Mouse (Mus musculus): Measurements from ENCODE around the gene Kcnj15. TPM values are rescaled to one million over a fixed set of nuclear protein-coding genes. Genes with fewer than 3 reads are reported as not detected.
A peak's percentile ranks its signal among the peaks of the same experiment; 100 is the strongest.

The Kcnj15 gene
- total RNA-seq (2021): 1 to 10 TPM; 2.3 to 3.6 TPM

DNA sequence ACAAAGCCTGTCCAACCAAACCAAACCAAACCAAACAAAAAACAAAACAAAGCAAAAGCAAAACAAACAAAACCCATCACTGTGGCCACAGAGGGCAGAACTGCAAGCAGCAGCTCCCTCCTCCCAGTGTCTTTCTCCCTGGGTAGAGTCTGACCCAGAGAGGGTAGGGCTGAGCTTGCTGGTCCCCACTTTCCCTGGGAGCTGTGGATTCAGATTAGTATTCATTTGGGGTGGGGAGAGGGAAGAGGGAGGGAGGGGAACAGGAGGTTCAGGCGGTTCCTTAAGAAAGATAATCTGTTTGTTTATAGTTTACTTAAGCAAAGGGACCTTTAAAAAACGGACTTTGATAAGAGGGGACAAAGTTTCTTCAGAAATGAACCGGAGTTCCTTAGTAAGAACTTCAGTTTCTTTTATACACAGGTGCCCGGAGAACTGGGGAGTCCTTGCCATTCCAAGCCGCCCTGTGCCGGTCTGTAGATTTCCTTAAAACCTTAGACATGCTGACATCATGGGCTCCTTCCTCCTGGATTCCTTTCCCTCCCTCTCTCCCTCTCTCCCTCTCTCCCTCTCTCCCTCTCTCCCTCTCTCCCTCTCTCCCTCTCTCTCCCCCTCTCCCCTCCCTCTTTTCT is at the start of gene Kcnj15:
Gene Kcnj15, plus strand, starts transcription at position 293 of the 629 bp plus-strand sequence.
- no peak for DNase-seq
- intact Hi-C loops (cut with DNase I): no loop called here

DNA sequence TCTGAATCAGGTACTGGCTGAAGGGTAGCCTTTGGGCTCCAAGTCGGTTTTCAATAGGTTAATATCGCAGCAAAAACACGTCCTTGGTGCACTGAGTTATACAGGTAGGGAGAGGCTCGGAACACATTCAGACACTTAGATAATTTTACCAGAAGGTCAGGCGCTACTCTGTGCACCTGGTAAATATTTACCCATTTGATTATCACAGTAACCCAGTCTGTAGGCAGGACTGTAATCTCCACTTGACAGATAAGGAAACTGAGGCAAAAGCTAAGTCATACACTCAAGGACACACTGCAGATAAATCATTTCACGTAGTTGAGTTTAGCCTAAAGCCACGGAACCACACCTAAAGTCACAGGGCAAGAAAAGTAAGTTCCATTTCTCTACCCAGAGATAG is 49.1 kb upstream of the Kcnj15 start:
- no peak for DNase-seq
- intact Hi-C loops (cut with DNase I): loop anchor here (10.0 kb wide), 1 partner anchor 367 kb away; no protein-coding TSS in a partner anchor

DNA sequence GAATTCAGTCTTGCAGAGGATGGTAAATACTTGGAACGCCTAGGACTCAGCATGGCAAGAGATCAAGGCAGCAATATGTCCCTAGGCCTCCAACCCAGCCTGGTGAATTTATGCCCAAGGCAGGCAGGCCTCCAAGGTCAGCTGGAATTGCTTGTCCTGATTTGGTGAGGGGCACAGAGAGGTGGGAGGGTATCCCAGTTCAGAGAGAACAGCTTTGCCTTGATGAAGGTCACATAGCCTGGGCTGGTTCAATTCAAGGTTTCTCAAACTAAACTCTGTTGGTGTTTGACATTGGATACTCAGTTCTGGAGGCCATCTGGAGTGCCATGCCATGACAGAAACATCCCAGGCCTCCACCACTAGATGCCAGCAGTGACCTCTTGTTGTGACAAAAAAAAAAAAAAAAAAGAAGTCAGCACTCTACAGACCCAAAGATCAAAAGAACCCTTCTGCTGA is 48.3 kb upstream of the Kcnj15 start:
- peak; percentile 42 to 67 for DNase-seq
- intact Hi-C loops (cut with DNase I): loop anchor here (1.0 to 10.0 kb wide), 2 partner anchors 132 to 366 kb away; no protein-coding TSS in a partner anchor

DNA sequence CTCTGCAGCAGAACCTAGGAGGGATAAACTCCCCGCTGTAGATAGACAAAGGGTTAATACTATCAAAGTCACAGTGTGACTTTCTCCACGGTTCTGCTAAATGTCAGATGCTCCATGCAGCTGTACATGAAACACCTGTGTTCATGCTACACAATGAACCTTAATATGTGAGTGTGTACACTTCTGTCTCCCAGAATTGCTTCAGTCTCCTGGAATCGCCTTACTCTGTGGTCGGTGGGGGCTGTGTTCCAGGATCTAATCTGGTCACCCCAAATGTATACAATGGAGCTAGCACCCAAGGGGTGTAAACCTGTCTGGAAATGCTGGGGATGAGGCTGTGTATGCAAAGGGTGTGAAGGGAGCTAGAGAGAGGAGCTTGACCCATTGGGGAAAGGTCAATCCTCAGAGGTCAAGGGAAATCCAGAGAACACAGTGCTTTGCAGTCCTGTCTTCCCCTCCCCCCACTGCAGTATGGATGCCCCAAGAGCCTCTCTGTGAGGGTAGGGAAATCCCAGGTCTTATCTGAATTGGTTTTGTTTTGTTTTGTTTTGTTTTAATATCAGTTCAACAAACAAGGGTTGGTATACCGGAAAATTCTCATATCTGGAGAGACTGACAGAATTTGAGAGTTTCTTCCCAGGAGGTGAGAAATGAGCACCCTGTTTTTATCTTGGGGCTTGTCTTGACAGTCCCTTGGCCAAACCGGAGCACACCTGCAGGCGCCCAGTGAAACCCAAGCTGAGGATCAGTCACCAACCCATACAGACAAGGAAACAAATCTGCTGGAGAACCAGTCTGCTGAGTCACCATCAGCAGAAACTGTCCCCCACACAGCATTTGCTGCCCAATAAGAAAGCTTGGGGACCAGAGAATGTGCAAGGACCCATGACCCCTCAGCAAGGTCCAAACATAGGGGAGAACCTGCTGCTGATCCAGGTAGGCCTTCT is 42.8 kb upstream of the Kcnj15 start:
- intact Hi-C loops (cut with DNase I): no loop called here

DNA sequence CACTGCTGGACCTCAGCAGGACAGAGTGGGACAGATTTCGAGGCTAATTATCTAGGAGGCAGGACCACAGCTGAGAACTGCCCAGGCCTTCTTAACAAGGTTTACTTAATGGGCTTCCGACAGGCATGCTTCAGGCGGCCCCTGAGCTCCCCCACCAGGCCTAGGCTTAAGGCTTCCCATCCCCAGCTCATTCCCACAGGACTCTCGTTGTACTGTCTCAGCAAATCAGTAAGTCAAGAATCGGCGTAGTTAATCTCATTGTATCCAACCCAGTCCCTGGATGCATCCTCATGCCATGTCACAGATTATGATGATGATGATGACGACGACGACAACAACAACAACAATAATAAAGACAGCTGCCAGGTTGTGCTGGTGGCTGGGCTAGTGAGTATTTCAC is 41.6 kb upstream of the Kcnj15 start:
- DNase-seq: no peak
- intact Hi-C loops (cut with DNase I): no loop called here

More for the DNA sequence above, 42.8 kb upstream of the Kcnj15 start:
- DNase-seq: no peak

DNA sequence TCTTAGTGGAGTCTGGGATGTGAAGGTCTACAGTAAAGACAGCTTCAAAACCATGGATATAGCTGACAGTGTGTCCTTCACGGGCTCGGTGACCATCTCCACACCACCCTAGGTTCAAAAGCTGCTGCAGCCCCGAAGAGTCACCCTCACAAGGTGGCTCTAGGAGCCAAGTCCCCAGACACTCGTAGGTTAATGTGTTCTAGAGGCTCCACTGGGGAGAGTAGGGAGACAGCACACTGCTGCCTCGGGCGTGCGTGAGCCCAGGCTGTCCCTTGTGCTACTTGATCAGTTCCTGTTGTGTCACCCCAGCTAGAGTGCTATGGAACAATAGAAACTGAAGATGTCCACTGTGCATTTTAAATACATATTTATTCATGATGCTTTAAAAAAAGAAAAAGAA is 41.0 kb upstream of the Kcnj15 start:
- DNase-seq: no peak
- intact Hi-C loops (cut with DNase I): no loop called here

DNA sequence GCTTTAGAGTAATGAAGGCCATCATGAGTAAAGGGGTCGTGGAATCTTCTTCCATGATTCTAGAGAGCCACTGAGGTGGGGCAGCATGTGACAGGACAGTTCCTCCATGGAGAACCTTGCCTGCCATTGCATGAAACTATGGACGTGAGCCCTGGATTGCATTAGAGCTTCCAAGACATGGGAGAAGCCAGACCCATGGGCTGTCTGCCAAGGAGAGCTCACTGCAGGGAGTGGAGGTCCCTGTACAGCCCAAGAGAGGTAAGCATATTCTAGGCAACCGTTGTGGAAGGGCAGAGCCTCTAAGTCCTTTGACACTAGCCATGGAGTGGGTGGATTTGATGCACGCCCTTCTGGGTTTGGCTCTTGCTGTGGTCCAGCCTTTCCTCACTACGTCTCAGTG is 40.5 kb upstream of the Kcnj15 start:
- DNase-seq: no peak
- intact Hi-C loops (cut with DNase I): no loop called here

DNA sequence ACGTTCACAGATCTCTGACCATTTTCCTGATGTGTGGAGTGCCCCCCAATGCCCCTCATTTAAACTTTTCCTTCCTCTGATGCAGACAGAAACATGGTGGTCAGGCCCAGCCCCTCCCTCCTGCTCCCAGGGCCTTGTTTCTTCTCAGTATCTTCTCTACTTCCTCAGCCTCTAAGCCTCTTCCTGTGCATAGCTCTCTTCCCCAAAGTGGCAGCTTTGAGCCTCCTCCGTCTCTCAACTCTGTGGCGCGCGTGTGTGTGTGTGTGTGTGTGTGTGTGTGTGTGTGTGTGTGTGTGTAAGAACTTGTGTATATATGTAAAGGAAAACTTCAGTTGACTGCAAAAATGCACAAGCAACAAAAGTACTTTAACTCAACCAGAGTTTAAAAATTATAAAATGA is 38.6 kb upstream of the Kcnj15 start:
- intact Hi-C loops (cut with DNase I): no loop called here
- DNase-seq: no peak

DNA sequence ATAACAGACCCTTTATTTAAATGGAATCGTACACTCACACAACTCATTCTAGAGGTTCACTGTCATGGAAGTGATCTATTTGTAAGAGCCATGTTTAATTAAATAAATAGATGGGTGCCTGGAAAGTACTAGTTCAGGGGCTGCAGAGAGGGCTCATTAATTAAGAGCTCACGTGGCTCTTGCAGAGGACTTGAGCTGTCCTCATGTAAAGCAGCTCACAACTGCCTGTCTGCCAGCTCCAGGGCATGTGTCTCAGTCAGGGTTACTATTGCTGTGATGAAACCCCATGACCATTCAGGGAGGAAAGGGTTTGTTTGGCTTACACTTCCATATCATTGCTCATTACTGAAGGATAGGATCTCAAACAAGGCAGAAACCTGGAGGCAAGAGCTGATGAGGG is 37.9 kb upstream of the Kcnj15 start:
- intact Hi-C loops (cut with DNase I): no loop called here
- no peak for DNase-seq

DNA sequence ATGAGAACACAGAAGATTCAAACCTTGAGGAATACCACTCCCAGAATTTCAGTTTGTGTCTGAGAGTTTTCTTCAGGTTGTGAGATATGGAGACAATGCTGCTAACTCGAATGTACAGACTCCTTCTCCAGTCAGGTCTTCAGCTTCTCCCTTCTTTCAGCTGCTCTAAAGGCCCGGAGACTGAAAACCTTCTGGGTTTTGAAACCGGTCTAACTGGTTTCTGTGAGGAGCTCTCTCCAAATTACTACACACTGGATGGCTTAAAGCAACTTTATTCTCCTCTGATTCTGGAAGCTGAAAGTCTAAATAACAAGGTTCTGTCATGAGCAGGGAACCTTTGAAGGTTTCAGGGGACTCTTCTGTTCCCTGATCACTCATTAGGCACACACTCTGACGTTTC is 36.3 kb upstream of the Kcnj15 start:
- DNase-seq: no peak
- intact Hi-C loops (cut with DNase I): no loop called here

DNA sequence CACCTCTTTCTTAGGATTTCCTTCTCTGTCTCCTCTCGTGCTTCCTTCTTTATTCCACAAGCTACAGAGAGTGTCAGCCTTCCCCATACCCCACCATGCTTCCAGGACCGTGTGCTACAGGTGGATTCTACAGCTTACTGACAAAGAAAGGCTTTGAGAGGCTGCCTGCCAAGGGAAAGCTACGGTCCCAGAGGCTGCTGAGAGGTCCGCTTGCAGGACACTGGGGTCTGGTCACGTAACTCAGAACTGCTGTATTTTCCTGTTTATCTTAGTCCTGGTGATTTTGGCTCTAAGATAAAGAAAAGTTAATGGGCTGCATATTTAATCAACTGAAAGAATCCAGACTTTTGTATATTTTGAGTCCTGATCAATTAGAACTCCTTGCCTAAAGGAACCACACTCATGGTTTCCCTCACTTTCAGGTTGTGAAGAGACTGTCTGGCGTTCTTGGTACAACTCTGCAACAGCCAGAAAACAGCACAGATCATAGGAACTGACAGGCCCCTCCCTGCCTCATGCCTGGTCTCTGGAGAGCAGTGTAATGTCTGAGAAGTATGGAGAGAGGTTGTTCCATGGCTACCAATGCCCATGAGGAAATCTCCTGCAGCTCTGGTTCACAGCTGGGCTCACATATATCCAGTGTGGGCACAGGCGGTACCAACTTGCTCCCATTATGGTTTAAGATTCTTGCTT is 35.2 kb upstream of the Kcnj15 start:
- DNase-seq: no peak
- intact Hi-C loops (cut with DNase I): no loop called here

DNA sequence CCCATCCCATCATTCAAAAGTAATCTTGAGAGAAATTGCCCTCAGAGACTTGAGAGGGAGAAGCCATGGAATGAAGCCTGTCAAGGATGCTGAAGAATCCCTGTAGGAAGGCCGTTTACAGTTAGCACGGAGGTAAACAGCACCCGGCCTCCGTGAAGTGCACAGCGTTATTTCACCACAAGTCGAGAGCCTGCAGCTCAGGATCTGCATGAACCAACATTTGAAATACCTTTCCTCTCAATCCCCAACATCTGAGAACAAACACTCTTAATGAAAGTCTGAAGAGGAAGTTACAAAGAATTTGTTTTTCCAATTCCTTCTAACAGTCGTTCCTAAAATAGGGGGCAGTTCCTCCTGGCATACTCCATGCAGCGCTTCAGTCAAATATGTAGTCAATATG is 33.9 kb upstream of the Kcnj15 start:
- DNase-seq: no peak
- intact Hi-C loops (cut with DNase I): no loop called here

DNA sequence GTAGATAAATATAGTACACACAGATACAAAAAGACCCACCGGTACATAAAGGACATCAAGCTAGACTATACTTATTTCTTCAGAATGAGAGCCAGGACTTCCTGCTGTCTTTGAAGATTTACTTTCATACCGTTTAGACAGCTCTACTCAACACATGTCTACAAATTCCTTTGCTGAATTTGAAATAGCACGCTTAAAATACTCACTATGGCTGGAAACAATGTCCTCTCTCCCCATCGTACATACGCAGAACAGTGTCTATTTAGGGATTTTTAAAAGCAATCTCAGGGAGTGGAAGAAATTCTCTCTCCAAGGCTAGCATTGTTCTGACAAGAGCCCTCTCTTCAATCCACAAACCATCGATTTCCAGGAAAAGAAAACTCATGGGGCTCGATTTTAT is 32.1 kb upstream of the Kcnj15 start:
- intact Hi-C loops (cut with DNase I): no loop called here
- no peak for DNase-seq

DNA sequence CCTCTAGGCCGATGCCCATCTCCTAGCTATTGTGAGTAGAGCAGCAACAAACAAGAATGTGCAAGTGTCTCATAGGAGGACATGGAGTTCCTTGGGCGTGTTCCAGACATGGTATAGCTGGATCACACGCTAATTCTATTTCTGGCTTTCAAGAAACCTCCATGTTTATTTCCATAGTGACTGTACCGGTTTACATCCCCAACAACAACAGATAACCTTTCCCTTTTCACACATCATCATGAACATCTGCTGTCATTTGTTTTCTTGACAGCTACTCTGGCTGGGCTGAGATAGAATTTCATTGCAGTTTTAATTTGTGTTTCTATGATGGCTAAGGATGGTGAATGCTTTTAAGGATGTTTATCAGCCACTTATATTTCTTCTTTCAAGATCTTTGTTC is 25.6 kb upstream of the Kcnj15 start:
- intact Hi-C loops (cut with DNase I): no loop called here
- no peak for DNase-seq

DNA sequence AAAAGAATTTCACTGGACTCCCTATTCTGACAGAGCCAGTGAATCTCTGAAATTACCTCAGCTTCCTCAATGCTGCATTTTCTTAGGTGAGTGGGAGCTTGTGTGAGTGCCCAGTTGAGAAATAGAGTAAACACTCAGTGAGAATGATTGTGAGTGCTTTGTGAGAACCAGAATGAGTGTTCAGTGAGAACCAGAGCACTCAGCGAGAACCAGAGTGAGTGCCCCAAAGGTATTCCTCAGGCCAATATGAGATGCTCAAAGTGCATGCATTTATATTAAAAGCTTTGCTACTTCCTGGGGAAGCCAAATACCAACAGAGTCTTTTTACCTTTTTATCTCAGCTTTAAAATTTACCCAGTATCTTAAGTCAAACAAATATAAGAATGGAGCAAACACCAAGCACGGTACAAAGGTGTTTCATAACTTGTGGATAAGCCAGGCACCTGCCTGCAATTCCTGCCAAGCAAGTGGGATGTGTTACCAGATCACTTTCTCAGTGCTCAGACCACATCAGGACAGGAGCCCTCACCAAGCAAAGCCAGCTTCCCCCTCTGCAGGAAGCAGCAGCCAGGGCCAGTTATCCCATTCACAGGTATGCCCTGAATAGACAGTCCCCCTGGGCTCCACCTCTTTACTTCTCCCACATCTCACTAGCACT is 22.3 kb upstream of the Kcnj15 start:
- no peak for DNase-seq
- intact Hi-C loops (cut with DNase I): no loop called here

DNA sequence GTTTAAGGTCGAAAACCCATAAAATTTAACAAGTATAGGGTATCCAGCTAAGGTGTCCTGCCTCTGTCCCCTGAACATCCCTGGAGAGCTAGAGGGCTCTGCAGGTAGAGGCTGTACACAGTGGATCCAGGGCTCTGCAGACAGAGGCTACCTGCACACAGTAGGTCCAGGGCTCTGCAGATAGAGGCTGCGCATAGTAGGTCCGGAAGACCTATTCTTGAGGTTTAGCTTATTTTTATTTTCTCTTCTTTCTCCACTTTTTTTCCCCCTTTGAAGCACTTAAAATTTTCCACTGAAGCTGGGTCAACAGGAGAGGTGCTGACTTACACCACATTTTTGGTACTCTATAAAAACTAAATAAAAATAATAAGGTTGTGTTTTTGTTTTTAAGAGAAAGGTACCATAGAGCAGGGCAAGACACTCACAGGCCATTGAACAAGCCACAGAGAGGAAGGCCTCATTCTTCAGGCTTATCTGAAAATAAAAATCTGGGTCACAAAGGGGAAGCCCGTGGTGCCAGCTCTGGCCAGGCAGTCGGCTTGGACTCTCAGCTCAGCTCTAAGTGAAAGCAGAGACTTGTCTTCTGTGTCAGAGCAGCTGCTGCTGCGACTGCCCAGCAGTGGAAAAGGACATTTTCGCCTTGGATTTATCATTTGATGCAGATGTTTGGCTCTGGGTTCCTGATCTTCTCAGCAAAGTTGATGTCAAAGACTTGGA is 18.0 kb upstream of the Kcnj15 start:
- peak in 1 of 2 experiments; percentile 30 for DNase-seq
- intact Hi-C loops (cut with DNase I): no loop called here

DNA sequence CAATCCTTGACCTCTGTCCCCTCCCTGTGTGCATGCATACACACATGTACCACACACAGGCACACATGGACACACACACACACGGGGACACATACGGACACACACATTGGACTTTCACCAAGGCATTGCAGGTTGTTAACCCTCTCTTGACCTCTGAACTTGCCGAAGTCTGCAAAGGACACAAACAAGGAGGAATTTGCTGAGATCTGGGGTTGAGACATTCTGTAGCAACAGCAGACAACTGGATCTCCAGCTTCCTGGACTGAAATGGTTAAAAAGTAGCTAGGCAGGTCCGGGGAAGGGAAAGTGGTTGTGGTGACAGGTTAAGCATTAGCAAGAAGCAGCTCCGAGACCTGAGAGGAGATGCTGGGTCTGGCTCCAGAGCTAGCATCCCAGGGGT is 16.7 kb upstream of the Kcnj15 start:
- no peak for DNase-seq
- intact Hi-C loops (cut with DNase I): no loop called here

DNA sequence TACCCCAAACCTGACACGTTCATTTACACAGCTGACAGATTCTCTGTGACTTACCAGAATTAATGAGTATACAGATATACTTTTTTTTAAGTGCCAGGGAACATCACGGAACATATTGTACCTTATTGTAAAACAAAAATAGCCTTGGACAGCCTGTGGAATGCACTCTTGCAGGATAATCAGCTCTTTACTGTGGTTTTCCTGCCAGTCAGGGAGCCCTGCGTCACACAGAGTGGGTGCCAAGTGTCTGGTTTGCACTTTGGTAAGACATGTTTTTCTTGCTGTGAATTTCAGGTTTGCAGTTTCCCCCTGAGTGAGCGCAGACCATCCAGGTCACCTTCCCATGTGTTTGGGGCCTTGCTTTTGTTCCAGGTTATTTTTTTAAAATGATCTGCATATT is 15.8 kb upstream of the Kcnj15 start:
- intact Hi-C loops (cut with DNase I): no loop called here
- peak; percentile 74 to 82 for DNase-seq

DNA sequence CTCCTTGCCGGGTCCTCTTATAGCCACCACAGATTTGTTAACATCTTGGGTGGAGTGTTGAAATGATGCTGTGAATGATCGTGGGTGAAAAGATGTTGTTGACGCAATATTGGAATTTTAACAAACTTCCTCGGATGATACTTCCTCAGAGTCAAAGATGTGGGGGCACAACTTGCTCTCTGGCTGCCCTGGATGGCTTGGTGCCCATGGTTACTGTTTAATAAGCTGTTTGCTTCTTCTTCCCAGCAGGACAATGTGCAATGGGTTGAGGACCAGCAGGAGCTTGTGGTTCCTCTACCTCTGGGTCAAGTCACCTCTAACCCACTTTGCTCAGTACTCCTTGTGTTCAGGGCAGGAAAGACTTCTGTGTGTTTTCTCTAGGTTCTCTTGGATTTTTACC is 15.2 kb upstream of the Kcnj15 start:
- intact Hi-C loops (cut with DNase I): no loop called here
- peak in 1 of 2 experiments; percentile 20 for DNase-seq

DNA sequence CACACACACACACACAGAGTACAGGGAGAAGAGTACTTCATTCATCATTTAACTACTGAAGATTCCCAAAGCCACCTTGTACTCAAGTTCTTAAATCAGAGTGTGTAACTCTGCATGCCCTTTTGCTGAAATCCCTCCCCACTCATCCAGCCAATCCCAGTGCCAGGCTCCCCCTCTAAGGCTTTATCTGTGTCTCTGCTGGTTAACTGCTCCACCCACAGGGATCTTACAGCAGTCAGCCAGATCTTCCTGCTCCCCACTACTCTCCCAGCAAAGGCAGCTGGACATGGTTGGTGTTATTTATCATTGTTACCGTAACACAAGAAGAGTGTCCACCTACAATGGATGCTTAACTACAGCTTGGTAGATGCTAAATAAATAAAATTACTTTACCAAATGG is 14.0 kb upstream of the Kcnj15 start:
- DNase-seq: peak in 1 of 2 experiments; percentile 24
- intact Hi-C loops (cut with DNase I): no loop called here

All from heart, postnatal 10 days (tissue).